8 mouse cellular contexts compared by ENCODE assay signal in genomic region chr8:105854715-105855216, GRCm38 (mm10). TPM values are rescaled to one million over a fixed set of nuclear protein-coding genes. Genes with fewer than 3 reads are reported as not detected.
DNase-seq lines count a peak whose midpoint lies in the region; ATAC-seq and TF ChIP-seq lines count a peak whose summit lies in the region.

Gene Thap11 (plus strand): TSS chr8:105855132.

- peak; percentile 93 for ATAC-seq in forebrain, embryonic 15.5 days (replicated peaks)
- peak; percentile 79 for ATAC-seq in neutrophil, adult 5-6 weeks (ENCODE audit: extremely low read depth, insufficient number of reproducible peaks, low FRiP score, poor library complexity, severe bottlenecking)

- no peaks in the 10 kb centered on the region for H3K36me3 ChIP-seq in forebrain, embryonic 15.5 days

- intact Hi-C loops in heart, postnatal 25 days (cut with DNase I): loop anchor here (5.0 kb wide), 1 partner anchor 78 kb away; the partner anchor contains the start of gene Ctrl

- H3K4me2 ChIP-seq in forebrain, embryonic 15.5 days (replicated peaks): peak within 1 kb of the TSS; percentile 99

- peak within 1 kb of the TSS; percentile 85 for H3K9ac ChIP-seq in forebrain, embryonic 15.5 days (replicated peaks)

- H3K4me1 ChIP-seq in forebrain, embryonic 15.5 days: peaks cover 53% of the 10 kb centered on the region
- H3K4me1 ChIP-seq in lung, adult 2 months (ENCODE audit: control insufficient read depth, insufficient read depth, low read length): peaks cover 13% of the 10 kb centered on the region

- peak within 1 kb of the TSS; percentile 92 for H3K4me3 ChIP-seq in forebrain, embryonic 15.5 days
- peak within 1 kb of the TSS; percentile 92 for H3K4me3 ChIP-seq in lung, adult 2 months (replicated peaks; ENCODE audit: extremely low read depth, low read depth, low read length)

- peak within 1 kb of the TSS; percentile 81 for H3K27ac ChIP-seq in forebrain, embryonic 15.5 days (replicated peaks)

- TF ChIP-seq CTCF in lung, adult 2 months (IDR thresholded peaks at IDR 0.05; ENCODE audit: insufficient read depth, low read length): peak; percentile 79

- H3K27me3 ChIP-seq in forebrain, embryonic 15.5 days: no peaks in the 10 kb centered on the region

- no peaks in the 10 kb centered on the region for H3K9me3 ChIP-seq in forebrain, embryonic 15.5 days

- WGBS in forebrain, embryonic 15.5 days: under 1% methylated on average over 43 of the region's 43 CpGs
- under 1% methylated on average over 42 of the region's 43 CpGs for WGBS in lung, adult 2 months

- no peak for TF ChIP-seq POLR2A in lung, adult 2 months (IDR thresholded peaks at IDR 0.05; ENCODE audit: borderline replicate concordance, extremely low read depth, low read depth, low read length)

- DNase-seq in ES-CJ7 (ENCODE audit: low read depth, low spot score): peak; percentile 95
- peak; percentile 86 for DNase-seq in cerebellum, adult 11 months
- peak; percentile 84 for DNase-seq in heart, postnatal 25 days (ENCODE audit: low spot score)
- DNase-seq in layer of hippocampus, adult 18-20 months (ENCODE audit: low spot score in 2 of 2): peak; percentile 86 to 93
- peak; percentile 95 for DNase-seq in lung, adult 2 months
- peak; percentile 84 to 90 for DNase-seq in thymus, adult 18-20 months

RNA-seq across cellular contexts. Expression of gene Thap11, which starts in this region (rescaled TPM):
- 70.5 and 73.6 TPM in 2 replicates for polyA plus RNA-seq in forebrain, embryonic 15.5 days (2015; fragmentation: Nextera tagmentation; extraction: Ambion mirVana)
- 10 to 100 TPM; 23.8 to 27.4 TPM for total RNA-seq in heart, postnatal 25 days (2021)
- total RNA-seq in layer of hippocampus, adult 18-20 months (2021): 10 to 100 TPM; 43.0 to 46.5 TPM
- polyA plus RNA-seq in lung, adult 2 months (2012; rRNA removed): 54.9 and 60.8 TPM in 2 replicates
- 16.3 and 16.6 TPM in 2 replicates for total RNA-seq in neutrophil, adult 5-6 weeks (2017)

Comparison
In these comparisons a context has a peak if more than half of its experiments do, and no peak if none do; other contexts are left out.
1. Peak in every context shown above with its lines: DNase-seq, ATAC-seq, H3K4me3 ChIP-seq and H3K27ac ChIP-seq.